Mouse (Mus musculus) thymus, adult 2 months (tissue): ENCODE measurements around the gene Trim60.

Experiments used
- CTCF ChIP-seq: fragments of 200-500 bp; IDR thresholded peaks from 2 replicates; pipeline ENCODE4 v1.5.1; 2012; ENCODE audit warnings: mild to moderate bottlenecking, control low read depth, low read length, moderate library complexity, borderline replicate concordance; ENCODE audit not compliant: control insufficient read depth, poor library complexity, insufficient read depth; ENCODE audit errors: extremely low read depth
- POLR2A ChIP-seq: fragments of 200-500 bp; IDR thresholded peaks from 2 replicates; pipeline ENCODE4 v1.6.1; 2012; ENCODE audit warnings: mild to moderate bottlenecking, low read length, control low read depth, moderate library complexity; ENCODE audit not compliant: control insufficient read depth, poor library complexity, insufficient read depth; ENCODE audit errors: extremely low read depth

DNA sequence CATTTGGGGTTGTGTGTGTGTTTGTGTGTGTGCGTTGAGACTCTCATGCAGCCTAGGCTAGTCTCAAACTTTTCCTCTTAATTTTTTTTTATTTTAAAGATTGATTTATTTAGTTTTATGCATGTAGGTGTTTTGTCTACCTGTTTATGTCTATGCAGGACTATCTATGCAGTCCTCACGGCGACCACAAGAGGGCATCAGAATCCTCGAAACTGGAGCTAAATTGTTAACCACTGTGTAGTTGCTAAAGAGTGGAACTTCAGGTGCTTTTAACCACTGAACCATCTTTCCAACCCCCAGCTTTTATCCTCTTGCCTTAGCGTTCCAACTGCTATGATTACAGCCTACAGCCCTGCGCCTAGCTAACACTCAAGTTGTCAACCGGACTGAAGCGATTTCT is 4.1 kb upstream of the Trim60 start:
- TF ChIP-seq CTCF (no peak), POLR2A (no peak)
